Mouse (Mus musculus): ENCODE data around the gene Snx25. TPM values are rescaled to one million over a fixed set of nuclear protein-coding genes. Genes with fewer than 3 reads are reported as not detected.
"Not testable (repeated sequence)": the region's sequence is repeated elsewhere in the genome, so short reads cannot be mapped to it uniquely, and the experiment has no call there.

The Snx25 gene
- total RNA-seq, 2 experiments from 2014 or later = 5.8 to 7.4 TPM

DNA sequence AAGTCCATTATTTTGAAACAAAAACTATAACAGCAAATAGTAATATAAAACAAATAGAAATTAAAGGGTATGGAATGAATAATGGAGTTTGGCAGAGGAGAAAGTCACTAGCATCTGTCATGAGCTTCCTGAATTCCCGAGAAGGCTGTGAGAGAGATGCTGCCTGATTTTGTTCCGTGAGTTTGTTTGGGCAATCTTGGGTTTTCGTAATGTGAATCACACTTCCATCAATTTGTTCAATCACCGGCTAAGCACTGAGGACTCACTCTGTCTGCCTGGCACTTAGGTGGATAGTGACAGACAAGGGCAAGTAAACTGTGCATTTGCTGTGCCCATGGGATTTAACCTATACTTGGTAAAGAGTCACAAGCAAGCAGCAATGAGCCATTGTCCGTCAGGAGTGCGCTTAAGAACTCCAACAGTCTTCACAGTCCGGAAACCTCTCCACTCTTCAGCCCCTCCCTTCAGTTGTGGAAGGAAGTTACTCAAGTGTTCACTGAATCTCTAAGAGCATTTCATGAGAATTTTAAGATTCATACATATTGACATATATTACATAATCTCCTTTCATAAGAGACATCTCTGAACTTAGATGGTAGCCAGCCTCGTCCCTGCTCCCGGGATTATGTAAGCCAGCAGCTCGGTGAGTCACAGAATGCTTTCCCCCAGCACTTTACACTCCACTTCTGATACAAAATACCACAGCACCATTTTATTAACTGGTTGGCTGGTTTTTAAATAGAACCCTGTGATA is 13.9 kb downstream of the Snx25 start:
- no peak for DNase-seq (ENCODE audit: low spot score)

DNA sequence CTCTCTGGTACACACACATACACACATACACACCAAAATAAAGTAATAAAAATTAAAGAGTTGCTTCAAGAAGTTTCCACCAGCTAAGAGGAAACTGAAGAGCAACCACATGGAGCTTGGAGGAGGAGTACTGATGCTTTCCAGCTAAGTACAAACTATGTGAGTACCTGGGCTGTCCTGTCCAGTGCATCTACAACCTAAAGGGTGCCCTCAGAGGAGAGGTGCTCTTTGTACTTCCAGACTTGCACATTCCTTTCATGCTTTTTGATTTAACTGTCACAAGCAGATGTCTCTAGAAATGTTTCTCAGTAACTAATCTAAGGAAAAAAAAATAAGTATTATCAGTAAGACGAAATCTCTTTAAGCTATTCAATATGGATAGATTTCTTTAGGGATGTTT is 14.6 kb downstream of the Snx25 start:
- DNase-seq (ENCODE audit: low spot score) = no peak

DNA sequence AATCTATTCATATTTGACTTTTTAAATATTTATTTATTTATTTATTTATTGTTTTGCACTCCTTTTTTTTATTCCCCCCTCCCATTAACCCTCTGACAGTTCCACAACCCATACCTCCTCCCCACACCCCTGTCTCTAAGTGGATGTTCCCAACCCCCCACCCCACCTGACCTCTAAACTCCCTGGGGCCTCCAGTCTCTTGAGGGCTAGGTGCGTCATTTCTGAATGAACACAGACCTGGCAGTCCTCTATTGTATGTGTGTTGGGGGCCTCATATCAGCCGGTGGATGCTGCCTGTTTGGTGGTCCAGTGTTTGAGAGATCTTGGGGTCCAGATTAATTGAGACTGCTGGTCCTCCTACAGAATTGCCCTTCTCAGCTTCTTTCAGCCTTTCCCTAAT is 16.4 kb downstream of the Snx25 start:
- not testable (repeated sequence) for DNase-seq (ENCODE audit: low spot score)

DNA sequence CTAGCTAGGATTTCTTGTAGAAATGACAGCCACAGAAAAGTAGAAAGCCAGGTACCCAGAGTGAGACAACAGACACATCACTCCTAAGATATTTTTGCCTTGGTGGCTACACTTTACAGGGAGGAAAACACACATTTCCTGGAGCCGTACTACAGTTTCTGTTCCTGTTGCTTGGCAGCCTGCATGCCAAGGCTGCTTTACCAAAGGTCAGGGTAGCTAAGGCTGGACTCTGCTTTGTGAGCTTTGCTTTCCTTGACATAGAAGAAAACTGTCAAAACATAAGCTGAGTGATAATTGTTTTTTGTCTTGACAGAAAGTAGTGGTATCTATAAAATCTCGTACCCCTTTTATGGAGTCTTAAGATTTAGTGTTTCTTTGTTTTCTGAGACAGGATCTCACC is 21.5 kb downstream of the Snx25 start:
- DNase-seq (ENCODE audit: low spot score) = no peak

DNA sequence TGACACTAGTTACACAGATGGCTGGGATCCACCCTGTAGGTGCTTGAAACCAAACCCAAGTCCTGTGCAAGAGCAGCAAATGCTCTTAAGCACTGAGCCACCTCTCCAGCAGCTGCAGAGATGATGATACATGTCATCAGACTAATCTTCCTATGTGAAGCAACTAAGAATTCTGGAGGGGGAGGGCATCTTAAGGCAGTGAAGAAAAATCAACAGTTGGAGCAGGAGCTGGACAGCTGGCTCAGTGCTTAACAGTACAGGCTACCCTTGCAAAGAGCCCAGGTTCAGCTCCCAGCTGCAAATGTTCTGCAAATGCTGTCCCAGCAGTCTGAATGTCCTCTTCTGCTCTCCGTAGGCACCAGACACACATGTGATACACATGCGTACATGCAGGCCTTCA is 29.5 kb downstream of the Snx25 start:
- no peak for DNase-seq (ENCODE audit: low spot score)

DNA sequence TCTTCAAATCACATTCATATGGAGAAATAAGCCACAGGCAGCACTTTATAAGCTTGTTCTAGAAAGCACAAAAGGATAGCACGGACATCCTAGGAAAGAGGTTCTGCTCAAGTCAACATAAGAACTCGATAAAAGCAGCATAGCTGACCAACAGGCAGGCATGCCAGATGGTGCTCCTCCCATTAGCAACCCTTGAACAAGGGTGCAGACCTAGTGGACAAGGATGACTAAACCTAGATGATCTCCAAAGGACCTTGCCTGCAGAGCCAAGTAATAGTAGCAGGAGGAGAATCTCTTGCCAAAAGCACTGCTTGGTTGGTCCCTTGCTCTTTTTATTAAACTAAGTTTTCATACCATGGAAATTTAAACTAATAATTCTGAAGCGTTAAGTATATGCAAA is 32.8 kb downstream of the Snx25 start:
- DNase-seq (ENCODE audit: low spot score) = no peak

DNA sequence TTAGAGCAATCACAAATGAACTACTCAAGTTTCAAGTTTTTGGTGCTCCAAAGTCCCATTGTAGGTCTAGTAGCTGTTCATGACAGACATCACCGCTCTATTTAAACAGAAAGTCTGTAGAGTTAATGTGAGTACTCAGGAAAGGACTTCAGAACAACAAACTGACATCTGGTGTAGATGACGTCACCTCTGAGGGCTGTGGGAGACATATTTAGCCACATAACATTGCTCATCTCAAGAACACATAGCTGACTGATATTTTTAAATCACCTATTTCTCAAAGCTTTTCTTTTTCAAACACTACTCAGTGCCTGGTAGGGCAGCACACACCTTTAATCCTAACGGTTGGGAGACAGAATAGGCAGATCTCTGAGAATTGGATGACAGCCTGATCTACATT is 34.8 kb downstream of the Snx25 start:
- DNase-seq (ENCODE audit: low spot score) = no peak

DNA sequence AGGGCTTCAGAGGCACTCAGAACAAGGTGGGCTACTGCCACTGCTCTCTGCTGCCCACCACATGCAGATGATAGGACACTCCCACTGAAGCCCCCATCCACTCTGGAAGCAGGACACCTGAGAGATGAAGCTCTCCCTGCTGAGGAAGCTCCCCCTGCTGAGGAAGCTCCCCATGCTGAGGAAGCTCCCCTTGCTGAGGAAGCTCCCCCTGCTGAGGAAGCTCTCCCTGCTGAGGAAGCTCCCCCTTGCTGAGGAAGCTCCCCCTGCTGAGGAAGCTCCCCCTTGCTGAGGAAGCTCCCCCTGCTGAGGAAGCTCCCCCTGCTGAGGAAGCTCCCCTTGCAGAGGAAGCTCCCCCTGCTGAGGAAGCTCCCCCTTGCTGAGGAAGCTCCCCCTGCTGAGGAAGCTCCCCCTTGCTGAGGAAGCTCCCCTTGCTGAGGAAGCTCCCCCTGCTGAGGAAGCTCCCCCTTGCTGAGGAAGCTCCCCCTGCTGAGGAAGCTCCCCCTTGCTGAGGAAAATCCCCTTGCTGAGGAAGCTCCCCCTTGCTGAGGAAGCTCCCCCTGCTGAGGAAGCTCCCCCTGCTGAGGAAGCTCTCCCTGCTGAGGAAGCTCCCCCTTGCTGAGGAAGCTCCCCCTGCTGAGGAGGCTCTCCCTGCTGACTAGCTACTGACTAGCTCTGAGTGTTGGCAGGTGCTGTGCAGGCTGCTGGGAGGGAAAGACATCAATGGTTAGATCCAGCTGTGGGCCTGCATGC is 38.4 kb downstream of the Snx25 start:
- DNase-seq (ENCODE audit: low spot score) = not testable (repeated sequence)

DNA sequence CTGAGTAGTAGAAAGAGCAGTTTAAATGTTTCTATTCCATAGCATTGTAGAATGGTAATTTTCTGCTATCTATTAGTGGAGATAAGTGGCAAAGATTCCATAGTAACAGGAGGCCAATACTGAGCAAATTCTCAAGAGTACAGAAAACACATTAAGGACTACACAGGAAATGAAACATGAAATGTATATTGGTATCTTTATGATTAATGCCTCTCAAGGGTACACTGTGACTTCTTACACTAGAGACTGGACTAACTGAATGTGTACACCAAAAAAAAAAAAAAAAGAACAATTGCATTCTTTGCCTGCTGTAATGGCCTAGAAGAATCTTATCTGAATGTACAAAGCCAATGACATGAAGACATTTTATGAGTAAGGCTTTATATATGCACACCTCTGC is 44.3 kb downstream of the Snx25 start:
- no peak for DNase-seq (ENCODE audit: low spot score)

DNA sequence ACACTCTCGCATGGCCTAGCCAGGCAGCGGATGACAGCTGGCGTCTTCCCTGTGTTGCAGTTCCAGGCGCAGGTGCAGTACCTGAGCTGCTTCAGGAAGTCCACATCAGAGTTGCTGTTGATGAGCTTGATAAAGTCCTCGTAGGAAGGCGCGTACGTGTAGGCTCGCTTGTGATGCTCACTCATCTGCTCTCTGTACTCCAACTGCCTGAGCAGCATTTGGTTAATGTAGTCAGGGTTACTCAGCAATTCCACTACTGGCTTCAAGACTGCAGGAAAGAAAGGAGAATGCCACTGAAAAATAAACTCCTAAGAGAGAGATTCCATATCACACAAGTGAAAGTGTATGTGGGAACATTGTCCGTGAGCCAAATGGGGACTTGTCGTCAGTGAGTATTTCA is 48.5 kb downstream of the Snx25 start:
- no peak for DNase-seq (ENCODE audit: low spot score)

DNA sequence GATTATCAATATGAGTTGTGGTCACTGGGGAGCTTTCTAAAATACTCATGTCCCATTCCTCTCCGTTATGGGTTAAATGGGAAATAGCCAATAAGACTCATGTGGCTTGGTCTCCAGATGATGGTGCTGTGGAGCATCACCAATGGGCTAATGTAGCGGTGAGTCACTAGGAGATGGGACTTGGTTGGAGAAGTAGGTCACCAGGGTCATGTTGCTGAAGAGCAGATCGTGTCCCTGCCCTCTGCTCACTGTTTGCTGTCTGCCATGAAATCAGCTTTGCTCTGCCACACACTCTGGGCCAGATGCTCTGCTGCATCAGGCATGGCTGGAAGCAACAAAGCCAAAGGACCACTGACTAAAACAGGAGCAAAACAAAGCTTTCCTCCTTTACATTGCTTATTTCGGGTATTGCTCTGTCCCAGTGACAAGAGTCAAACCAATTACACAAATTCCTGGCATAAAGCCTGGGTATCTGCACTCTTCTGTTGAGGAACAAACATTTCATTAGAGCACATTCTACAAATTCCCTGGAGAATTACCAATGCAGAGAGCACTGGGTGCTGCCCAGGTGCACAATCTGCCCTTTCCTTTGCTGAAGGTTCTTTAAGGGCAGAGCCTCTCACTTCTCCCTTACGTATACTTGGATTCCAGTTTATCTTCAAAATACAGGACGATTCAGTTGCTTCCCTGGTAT is 59.1 kb downstream of the Snx25 start:
- peak; percentile 34 for DNase-seq (ENCODE audit: low spot score)

DNA sequence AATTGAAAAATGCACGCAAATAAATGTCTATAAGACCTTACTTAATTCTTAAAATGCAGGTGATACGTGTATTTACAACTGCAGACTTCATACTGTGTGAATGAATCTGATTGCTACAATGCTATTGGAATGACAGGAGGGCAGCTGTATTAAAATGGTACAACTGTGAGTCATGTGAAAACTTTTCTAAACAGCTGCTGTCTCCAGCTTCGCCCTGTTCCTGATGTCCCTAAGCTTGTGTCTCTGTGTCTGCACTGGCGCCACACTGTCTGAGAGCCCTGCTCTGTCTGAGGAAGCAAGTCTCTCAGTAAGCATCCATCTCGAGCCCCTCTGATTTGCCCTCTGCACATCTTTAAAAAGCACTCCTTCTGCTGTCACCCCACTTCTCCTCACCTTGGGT is 68.8 kb downstream of the Snx25 start:
- DNase-seq (ENCODE audit: low spot score) = no peak

DNA sequence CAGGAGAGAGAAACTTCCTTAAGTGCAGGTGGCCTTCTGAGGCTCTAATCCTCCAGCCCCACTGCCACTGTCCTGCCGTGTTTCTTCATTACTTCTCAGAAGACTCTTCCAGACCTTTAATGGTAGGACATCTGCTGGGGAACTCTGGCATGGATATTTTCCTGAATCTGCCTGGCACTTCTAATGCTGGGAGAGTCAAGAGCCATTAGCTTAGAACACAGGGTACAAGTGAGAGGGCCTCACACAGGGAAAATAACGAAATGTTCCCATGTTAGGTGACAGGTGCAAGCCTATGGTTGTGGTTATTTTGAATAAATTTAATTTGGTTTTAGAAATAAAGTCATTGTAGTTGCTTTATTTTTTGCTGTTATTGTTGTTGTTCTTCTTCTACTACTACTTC is 70.9 kb downstream of the Snx25 start:
- DNase-seq (ENCODE audit: low spot score) = no peak

DNA sequence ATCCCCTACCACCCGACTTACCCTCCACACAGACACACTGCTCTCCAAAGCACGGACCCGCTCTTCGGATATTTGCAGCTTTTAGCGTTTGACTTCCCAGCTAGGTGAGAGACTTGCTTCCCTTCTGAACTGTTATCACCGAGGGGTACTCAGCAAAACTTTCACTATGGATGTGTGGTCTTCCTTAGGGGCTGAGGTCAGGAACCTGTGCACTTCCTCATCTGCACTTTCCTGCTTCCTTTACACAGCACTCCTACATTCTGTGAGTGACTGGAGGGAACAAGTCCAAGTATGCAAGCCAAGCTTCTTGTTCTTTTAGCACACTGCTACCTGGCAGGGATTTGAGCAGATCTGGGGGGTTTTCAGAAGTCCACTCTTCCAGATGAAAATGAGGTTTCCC is 73.1 kb downstream of the Snx25 start:
- no peak for DNase-seq (ENCODE audit: low spot score)

DNA sequence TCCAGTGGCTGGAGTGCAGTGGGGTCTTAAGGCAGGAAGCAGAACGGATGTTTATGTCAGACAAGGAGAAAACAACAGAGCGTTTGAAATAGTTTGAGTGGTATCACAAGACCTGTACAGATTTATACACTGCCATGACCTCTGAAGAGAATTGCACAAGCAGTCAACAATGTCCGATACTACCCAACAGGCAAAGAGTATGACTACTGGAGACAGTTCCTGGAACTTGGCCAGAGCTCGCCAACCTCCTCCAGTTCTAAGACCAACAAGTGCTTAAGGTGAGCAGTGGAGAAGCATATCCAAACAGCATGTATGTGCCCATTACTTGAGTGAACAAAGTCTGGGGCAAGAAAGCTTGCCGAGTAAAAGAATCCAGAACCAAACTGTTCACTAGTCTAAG is 76.7 kb downstream of the Snx25 start:
- no peak for DNase-seq (ENCODE audit: low spot score)

DNA sequence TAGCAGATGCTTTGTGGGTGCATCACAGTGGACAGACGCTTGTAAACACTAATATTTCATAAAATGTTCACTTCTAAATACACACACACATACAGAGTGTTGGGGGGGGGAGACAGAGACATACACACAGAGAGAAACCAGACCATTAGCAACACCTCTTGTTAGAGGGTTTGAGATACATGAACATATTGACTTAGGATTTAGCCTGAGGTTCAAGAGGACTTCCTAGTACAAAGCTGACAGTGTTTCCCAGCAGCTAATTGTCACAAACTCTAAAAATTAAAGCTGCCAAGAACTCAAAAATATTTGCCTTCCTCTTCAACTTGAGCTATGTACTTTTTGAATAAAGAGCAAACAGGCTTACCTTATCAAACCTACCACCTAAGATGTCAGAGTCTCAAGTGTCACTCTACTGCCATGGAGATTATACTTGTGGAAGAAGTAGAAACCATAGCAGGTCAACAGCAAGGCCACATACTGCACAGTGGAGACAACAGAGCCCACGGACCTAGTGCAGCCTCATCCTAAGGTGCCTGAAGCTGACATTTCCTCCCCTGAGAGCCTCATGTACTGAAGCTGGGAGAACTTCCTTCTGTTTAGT is 78.3 kb downstream of the Snx25 start:
- DNase-seq (ENCODE audit: low spot score) = no peak

DNA sequence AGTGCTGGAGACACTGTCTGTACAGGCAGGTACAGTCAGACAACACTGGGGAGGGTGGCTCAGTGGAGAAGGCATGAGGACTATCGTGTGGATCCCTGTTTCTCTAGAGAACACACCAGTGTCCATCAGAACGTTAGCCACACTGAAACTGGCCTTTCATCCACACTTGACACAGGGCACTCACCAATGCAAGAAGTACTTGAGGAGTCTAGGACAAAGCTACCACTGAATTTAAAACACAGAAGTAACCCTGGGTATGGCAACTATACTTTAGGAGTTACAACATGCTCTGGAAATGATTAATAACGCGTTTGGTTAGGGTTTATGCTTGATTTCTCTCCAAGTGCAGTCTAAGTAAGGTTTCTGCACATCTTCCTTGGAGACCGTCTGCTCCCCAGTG is 79.2 kb downstream of the Snx25 start:
- DNase-seq (ENCODE audit: low spot score) = no peak

DNA sequence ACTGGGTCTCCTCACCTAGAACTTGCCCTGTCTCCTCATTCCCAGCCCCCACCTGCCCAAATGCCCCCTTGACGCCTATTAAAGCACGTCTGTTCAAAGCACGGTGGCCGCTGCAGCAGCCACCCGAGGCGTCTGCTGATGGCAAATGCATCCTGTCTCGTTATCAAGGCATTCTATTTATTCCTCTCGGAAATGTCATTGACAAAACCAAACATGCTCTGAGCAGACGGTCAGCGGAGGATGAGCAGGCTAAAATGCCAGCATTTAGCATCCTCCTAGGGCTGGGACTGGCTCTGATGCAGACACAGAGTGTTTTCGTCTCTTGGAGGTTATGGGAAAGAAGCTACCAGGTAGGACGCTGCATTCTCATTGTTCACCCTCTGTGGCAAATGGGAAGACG is 111.7 kb downstream of the Snx25 start:
- no peak for DNase-seq (ENCODE audit: low spot score)

DNA sequence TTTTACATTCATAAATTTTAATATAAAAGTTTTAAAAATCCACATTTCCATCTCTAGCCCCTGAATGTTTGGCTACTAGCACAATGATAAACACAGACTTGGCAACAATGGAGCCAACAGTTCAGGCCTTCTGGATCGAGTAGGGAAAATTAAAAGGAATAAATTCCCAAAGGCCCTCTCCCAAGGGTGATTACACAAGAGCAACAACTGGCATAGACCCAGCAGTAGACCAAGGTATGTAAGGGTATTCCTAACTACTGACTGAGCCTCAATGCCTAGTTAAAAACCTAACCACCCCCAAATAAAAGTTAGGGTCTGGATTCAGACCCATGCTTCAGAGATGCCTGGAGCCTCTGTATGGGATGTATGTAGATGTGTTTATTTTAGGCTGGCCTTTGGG is 112.3 kb downstream of the Snx25 start:
- DNase-seq (ENCODE audit: low spot score) = no peak

DNA sequence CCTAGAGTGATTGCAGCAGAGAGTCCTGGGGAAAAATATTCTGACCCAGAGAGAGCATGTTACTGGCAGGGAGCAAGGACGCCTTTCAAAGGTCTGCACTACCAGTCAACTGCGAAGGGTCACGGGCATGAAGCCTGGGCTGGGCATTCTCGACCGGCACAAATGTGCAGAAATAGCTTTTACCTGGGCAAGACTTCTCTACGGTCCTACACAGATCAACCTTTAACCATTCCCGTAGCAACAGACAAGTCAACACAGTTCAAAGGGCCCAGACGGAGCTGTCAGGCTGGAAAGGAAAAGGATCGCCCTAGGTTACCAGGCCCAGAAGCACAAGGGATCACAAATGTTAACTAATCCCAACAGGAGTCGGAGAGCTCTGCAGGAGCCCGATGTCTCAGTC is 115.7 kb downstream of the Snx25 start:
- no peak for DNase-seq (ENCODE audit: low spot score)

DNA sequence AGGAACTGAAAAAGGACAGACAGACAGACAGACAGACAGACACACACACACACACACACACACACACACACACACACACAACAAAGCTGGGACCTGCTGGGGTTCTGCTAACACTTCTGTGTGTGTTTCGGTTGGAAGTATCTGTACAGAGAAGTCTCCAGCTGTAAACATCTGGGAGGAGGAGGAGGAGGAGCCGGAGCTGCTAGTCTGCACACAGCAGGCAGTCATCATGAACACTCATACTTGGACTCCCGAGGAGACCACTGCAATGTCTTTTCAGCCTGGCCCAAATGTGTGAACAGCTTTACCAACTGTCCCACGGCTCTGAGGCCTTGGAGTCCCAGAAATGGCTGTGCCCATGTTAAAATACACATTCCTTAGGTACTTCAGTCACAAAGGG is 127.6 kb downstream of the Snx25 start:
- DNase-seq (ENCODE audit: low spot score) = no peak

DNA sequence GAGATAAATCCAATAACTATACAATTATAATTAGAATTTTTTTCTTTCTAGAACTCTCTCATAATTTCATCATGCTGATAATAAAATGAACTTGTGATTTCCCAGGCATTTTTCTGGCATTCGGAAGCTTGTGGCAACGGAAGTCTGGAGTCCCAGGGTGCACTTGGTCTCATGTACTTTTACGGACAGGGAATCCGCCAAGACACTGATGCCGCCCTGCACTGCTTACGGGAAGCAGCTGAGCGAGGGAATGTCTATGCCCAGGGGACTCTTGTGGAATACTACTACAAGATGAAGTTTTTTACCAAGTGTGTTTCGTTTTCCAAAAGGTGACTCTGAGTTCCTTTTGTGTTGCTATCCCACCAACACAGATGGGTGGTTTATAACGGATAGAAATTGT is 129.2 kb downstream of the Snx25 start:
- DNase-seq (ENCODE audit: low spot score) = no peak
